Mouse (Mus musculus): ENCODE measurements around the gene C1ql1. TPM values are rescaled to one million over a fixed set of nuclear protein-coding genes. Genes with fewer than 3 reads are reported as not detected.

The C1ql1 gene
- polyA plus RNA-seq, 1 experiment from 2014 or later = 2.8 TPM

- H3K9me3 ChIP-seq = no peaks in the 10 kb centered on the region
- peak overlapping the region; percentile 61 for H3K4me3 ChIP-seq
- peak; percentile 50 for DNase-seq (ENCODE audit: extremely low spot score, low spot score)
- H3K36me3 ChIP-seq (replicated peaks) = no peaks in the 10 kb centered on the region
- under 1% methylated on average over 51 of the region's 51 CpGs for WGBS
- H3K27ac ChIP-seq = peak overlapping the region; percentile 86
- H3K27me3 ChIP-seq (ENCODE audit: poor library complexity, severe bottlenecking) = peaks cover 100% of the 10 kb centered on the region
- H3K4me1 ChIP-seq = peaks cover 65% of the 10 kb centered on the region
Observed at GRCm38 (mm10) chr11:102948043-102948961, 1.8 kb upstream of the C1ql1 start.

GRCm38 (mm10) chr11:102946992-102947343 is 480 bp upstream of the C1ql1 start:
- DNase-seq (ENCODE audit: extremely low spot score, low spot score) = no peak
- Histone ChIP-seq H3K4me1 (peaks cover 54% of the 10 kb centered on the region), H3K27me3 (ENCODE audit: poor library complexity, severe bottlenecking) (peaks cover 99% of the 10 kb centered on the region), H3K36me3 (replicated peaks) (no peaks in the 10 kb centered on the region), H3K27ac (peak overlapping the region; percentile 81), H3K4me3 (peak overlapping the region; percentile 53), H3K9me3 (no peaks in the 10 kb centered on the region)
- WGBS = 2% methylated on average over 8 of the region's 8 CpGs

GRCm38 (mm10) chr11:102945306-102946264 is 903 bp downstream of the C1ql1 start:
- H3K27me3 ChIP-seq (ENCODE audit: poor library complexity, severe bottlenecking) = peaks cover 89% of the 10 kb centered on the region
- peak overlapping the region; percentile 81 for H3K27ac ChIP-seq
- peak overlapping the region; percentile 53 for H3K4me3 ChIP-seq
- peak; percentile 31 for DNase-seq (ENCODE audit: extremely low spot score, low spot score)
- no peaks in the 10 kb centered on the region for H3K36me3 ChIP-seq (replicated peaks)
- no peaks in the 10 kb centered on the region for H3K9me3 ChIP-seq
- peaks cover 54% of the 10 kb centered on the region for H3K4me1 ChIP-seq
- 2% methylated on average over 54 of the region's 54 CpGs for WGBS

GRCm38 (mm10) chr11:102941236-102941635 is 5.3 kb downstream of the C1ql1 start:
- Histone ChIP-seq H3K9me3 (no peaks in the 10 kb centered on the region), H3K27ac (no peak overlapping the region), H3K4me1 (peaks cover 49% of the 10 kb centered on the region), H3K4me3 (no peak overlapping the region), H3K27me3 (ENCODE audit: poor library complexity, severe bottlenecking) (peaks cover 82% of the 10 kb centered on the region), H3K36me3 (replicated peaks) (no peaks in the 10 kb centered on the region)
- WGBS = 75% methylated on average over 6 of the region's 6 CpGs
- DNase-seq (ENCODE audit: extremely low spot score, low spot score) = no peak

- WGBS = 51% methylated on average over 13 of the region's 13 CpGs
- Histone ChIP-seq H3K4me1 (peaks cover 36% of the 10 kb centered on the region), H3K27ac (no peak overlapping the region), H3K4me3 (no peak overlapping the region), H3K36me3 (replicated peaks) (no peaks in the 10 kb centered on the region), H3K9me3 (no peaks in the 10 kb centered on the region), H3K27me3 (ENCODE audit: poor library complexity, severe bottlenecking) (peaks cover 76% of the 10 kb centered on the region)
- DNase-seq (ENCODE audit: extremely low spot score, low spot score) = no peak
Observed at GRCm38 (mm10) chr11:102939024-102939675, 7.3 kb downstream of the C1ql1 start.

GRCm38 (mm10) chr11:102937529-102938182 is 8.8 kb downstream of the C1ql1 start:
- Histone ChIP-seq H3K27me3 (ENCODE audit: poor library complexity, severe bottlenecking) (peaks cover 62% of the 10 kb centered on the region), H3K36me3 (replicated peaks) (no peaks in the 10 kb centered on the region), H3K9me3 (no peaks in the 10 kb centered on the region), H3K4me3 (no peak overlapping the region), H3K27ac (no peak overlapping the region; the same call in 1 of the 2 replicates), H3K4me1 (peaks cover 34% of the 10 kb centered on the region)
- 83% methylated on average over 3 of the region's 3 CpGs for whole genome bisulfite sequencing
- DNase-seq (ENCODE audit: extremely low spot score, low spot score) = no peak

- Histone ChIP-seq H3K27ac (peak overlapping the region; percentile 66; the same call in 1 of the 2 replicates), H3K27me3 (ENCODE audit: poor library complexity, severe bottlenecking) (peaks cover 56% of the 10 kb centered on the region), H3K4me1 (peaks cover 34% of the 10 kb centered on the region), H3K36me3 (replicated peaks) (no peaks in the 10 kb centered on the region), H3K4me3 (no peak overlapping the region), H3K9me3 (no peaks in the 10 kb centered on the region)
- DNase-seq (ENCODE audit: extremely low spot score, low spot score) = no peak
- WGBS = 35% methylated on average over 4 of the region's 4 CpGs
Observed at GRCm38 (mm10) chr11:102936272-102936671, 10.2 kb downstream of the C1ql1 start.

GRCm38 (mm10) chr11:102930672-102931071 is 15.8 kb downstream of the C1ql1 start:
- Histone ChIP-seq H3K4me3 (no peak overlapping the region), H3K9me3 (no peaks in the 10 kb centered on the region), H3K27ac (no peak overlapping the region), H3K36me3 (replicated peaks) (no peaks in the 10 kb centered on the region), H3K27me3 (ENCODE audit: poor library complexity, severe bottlenecking) (peaks cover 14% of the 10 kb centered on the region), H3K4me1 (peaks cover 4% of the 10 kb centered on the region)
- no peak for DNase-seq (ENCODE audit: extremely low spot score, low spot score)
- WGBS = 94% methylated on average over 10 of the region's 10 CpGs

GRCm38 (mm10) chr11:102925351-102925717 is 21.2 kb downstream of the C1ql1 start:
- WGBS = 1% methylated on average over 10 of the region's 10 CpGs
- Histone ChIP-seq H3K27me3 (ENCODE audit: poor library complexity, severe bottlenecking) (no peaks in the 10 kb centered on the region), H3K4me3 (peak overlapping the region; percentile 92), H3K4me1 (peaks cover 42% of the 10 kb centered on the region), H3K9me3 (no peaks in the 10 kb centered on the region), H3K27ac (peak overlapping the region; percentile 97), H3K36me3 (replicated peaks) (peaks cover 28% of the 10 kb centered on the region)
- DNase-seq (ENCODE audit: extremely low spot score, low spot score) = no peak

- DNase-seq (ENCODE audit: extremely low spot score, low spot score) = peak; percentile 99
- H3K4me3 ChIP-seq = peak within 1 kb of the TSS; percentile 92
- H3K27me3 ChIP-seq (ENCODE audit: poor library complexity, severe bottlenecking) = no peaks in the 10 kb centered on the region
- H3K4me1 ChIP-seq = peaks cover 42% of the 10 kb centered on the region
- peak within 1 kb of the TSS; percentile 97 for H3K27ac ChIP-seq
- WGBS = under 1% methylated on average over 62 of the region's 62 CpGs
- H3K9me3 ChIP-seq = no peaks in the 10 kb centered on the region
- peaks cover 34% of the 10 kb centered on the region for H3K36me3 ChIP-seq (replicated peaks)
Observed at GRCm38 (mm10) chr11:102924557-102925350, 21.7 kb downstream of the C1ql1 start, which contains the start of gene Kif18b. Gene Kif18b (minus strand): TSS chr11:102925124.

GRCm38 (mm10) chr11:102921491-102921890 is 25.0 kb downstream of the C1ql1 start:
- 90% methylated on average over 6 of the region's 6 CpGs for WGBS
- Histone ChIP-seq H3K4me1 (peaks cover 42% of the 10 kb centered on the region), H3K9me3 (no peaks in the 10 kb centered on the region), H3K27me3 (ENCODE audit: poor library complexity, severe bottlenecking) (no peaks in the 10 kb centered on the region), H3K36me3 (replicated peaks) (peaks cover 58% of the 10 kb centered on the region), H3K4me3 (no peak overlapping the region), H3K27ac (no peak overlapping the region)
- no peak for DNase-seq (ENCODE audit: extremely low spot score, low spot score)

Measured in forebrain, embryonic 10.5 days (tissue).